Mouse (Mus musculus) B cell, adult 2 months (primary cell): Measurements from ENCODE around the gene Hectd4.
"Not testable (repeated sequence)": the region's sequence is repeated elsewhere in the genome, so short reads cannot be mapped to it uniquely, and the experiment has no call there.

Experiments used
- DNase-seq, 2 experiments: peaks; one replicate each; pipeline ENCODE4 v3.0.0; 2022

Hectd4 gene

GRCm38 (mm10) chr5:121219980-121220731 is at the start of gene Hectd4:
Gene Hectd4 (plus strand): TSS chr5:121220219.
- peak; percentile 100 for DNase-seq

GRCm38 (mm10) chr5:121172835-121173234 is 47.2 kb upstream of the Hectd4 start:
- DNase-seq: peak; percentile 19 to 23

- no peak for DNase-seq
Measured at GRCm38 (mm10) chr5:121179077-121179857, 40.8 kb upstream of the Hectd4 start.

GRCm38 (mm10) chr5:121183269-121183668 is 36.8 kb upstream of the Hectd4 start:
- DNase-seq: no peak

GRCm38 (mm10) chr5:121184375-121184774 is 35.6 kb upstream of the Hectd4 start:
- no peak for DNase-seq

- no peak for DNase-seq
Measured at GRCm38 (mm10) chr5:121184945-121185551, 35.0 kb upstream of the Hectd4 start.

- no peak for DNase-seq
Measured at GRCm38 (mm10) chr5:121187580-121188001, 32.4 kb upstream of the Hectd4 start.

- no peak for DNase-seq
Measured at GRCm38 (mm10) chr5:121188265-121188664, 31.8 kb upstream of the Hectd4 start.

- no peak for DNase-seq
Measured at GRCm38 (mm10) chr5:121189182-121189581, 30.8 kb upstream of the Hectd4 start.

GRCm38 (mm10) chr5:121190210-121190835 is 29.7 kb upstream of the Hectd4 start:
- DNase-seq: no peak

GRCm38 (mm10) chr5:121190836-121191583 is 29.0 kb upstream of the Hectd4 start, which contains the start of gene Ptpn11:
Gene Ptpn11 (minus strand): TSS chr5:121191397.
- peak; percentile 87 to 90 for DNase-seq

GRCm38 (mm10) chr5:121191584-121191906 is 28.5 kb upstream of the Hectd4 start:
- DNase-seq: no peak

- DNase-seq: no peak
Measured at GRCm38 (mm10) chr5:121194173-121194572, 25.8 kb upstream of the Hectd4 start.

GRCm38 (mm10) chr5:121196764-121197163 is 23.3 kb upstream of the Hectd4 start:
- DNase-seq: no peak

GRCm38 (mm10) chr5:121197337-121197736 is 22.7 kb upstream of the Hectd4 start:
- DNase-seq: no peak

GRCm38 (mm10) chr5:121198376-121198775 is 21.6 kb upstream of the Hectd4 start:
- DNase-seq: no peak

- DNase-seq: peak; percentile 54 to 67
Measured at GRCm38 (mm10) chr5:121201739-121202138, 18.3 kb upstream of the Hectd4 start.

- no peak for DNase-seq
Measured at GRCm38 (mm10) chr5:121202467-121202866, 17.6 kb upstream of the Hectd4 start.

GRCm38 (mm10) chr5:121204132-121205089 is 15.6 kb upstream of the Hectd4 start, which contains the start of gene Rpl6:
Gene Rpl6 (plus strand): TSS chr5:121204481.
- DNase-seq: peak; percentile 82 to 85

- not testable (repeated sequence) for DNase-seq
Measured at GRCm38 (mm10) chr5:121205537-121206130, 14.4 kb upstream of the Hectd4 start.

- no peak for DNase-seq
Measured at GRCm38 (mm10) chr5:121206540-121206939, 13.5 kb upstream of the Hectd4 start.
